Comparison of ENCODE assay signal across 8 mouse cellular contexts in genomic region chrX:139231143-139231542, GRCm38 (mm10). TPM values are rescaled to one million over a fixed set of nuclear protein-coding genes. Genes with fewer than 3 reads are reported as not detected.
DNase-seq lines count a peak whose midpoint lies in the region; ATAC-seq lines count a peak whose summit lies in the region.

No protein-coding gene starts in this region.

- H3K4me3 ChIP-seq in hindbrain, embryonic 11.5 days (ENCODE audit: low read depth, low read length): no peak overlapping the region
- no peak overlapping the region for H3K4me3 ChIP-seq in midbrain, embryonic 11.5 days (ENCODE audit: low read depth, low read length)
- H3K4me3 ChIP-seq in stomach, embryonic 16.5 days (replicated peaks; ENCODE audit: low read length): no peak overlapping the region

- DNase-seq in WW6 (ENCODE audit: low read depth, low spot score): peak; percentile 46
- DNase-seq in cerebellum, adult 9-11 months: peak; percentile 27
- DNase-seq in hindbrain, embryonic 11.5 days (ENCODE audit: low spot score): peak; percentile 57
- peak; percentile 11 to 32 for DNase-seq in layer of hippocampus, postnatal 36 days
- DNase-seq in midbrain, embryonic 11.5 days (ENCODE audit: low spot score, missing footprints): peak; percentile 84

- no peaks in the 10 kb centered on the region for H3K4me1 ChIP-seq in hindbrain, embryonic 11.5 days (replicated peaks; ENCODE audit: control insufficient read depth, insufficient read depth, low read length)
- no peaks in the 10 kb centered on the region for H3K4me1 ChIP-seq in midbrain, embryonic 11.5 days (ENCODE audit: control insufficient read depth, insufficient read depth, low read length)
- H3K4me1 ChIP-seq in stomach, embryonic 16.5 days (ENCODE audit: control insufficient read depth, insufficient read depth, low read length): no peaks in the 10 kb centered on the region

- WGBS in hindbrain, embryonic 11.5 days: 39% methylated on average over 9 of the region's 9 CpGs
- 35% methylated on average over 9 of the region's 9 CpGs for WGBS in midbrain, embryonic 11.5 days
- WGBS in stomach, embryonic 16.5 days: 38% methylated on average over 9 of the region's 9 CpGs

- H3K36me3 ChIP-seq in hindbrain, embryonic 11.5 days (ENCODE audit: control insufficient read depth, insufficient read depth, low read length): no peaks in the 10 kb centered on the region
- H3K36me3 ChIP-seq in midbrain, embryonic 11.5 days (ENCODE audit: control insufficient read depth, insufficient read depth, low read length): no peaks in the 10 kb centered on the region
- H3K36me3 ChIP-seq in stomach, embryonic 16.5 days (ENCODE audit: control insufficient read depth, insufficient read depth, low read length): no peaks in the 10 kb centered on the region

- peak; percentile 87 for ATAC-seq in frontal cortex, adult (ENCODE audit: low TSS enrichment)
- ATAC-seq in hindbrain, embryonic 11.5 days (ENCODE audit: low FRiP score): peak; percentile 89
- ATAC-seq in midbrain, embryonic 11.5 days (ENCODE audit: low FRiP score): peak; percentile 95
- ATAC-seq in stomach, embryonic 16.5 days (ENCODE audit: insufficient read depth, low FRiP score): peak; percentile 56; the same call in 1 of the 2 replicates
- ATAC-seq in monocyte, adult 5-6 weeks (replicated peaks; ENCODE audit: insufficient number of reproducible peaks, low FRiP score, low TSS enrichment, poor library complexity, severe bottlenecking): no peak

- no peak overlapping the region for H3K9ac ChIP-seq in hindbrain, embryonic 11.5 days (ENCODE audit: low read depth, low read length)
- H3K9ac ChIP-seq in midbrain, embryonic 11.5 days (ENCODE audit: low read length): no peak overlapping the region
- H3K9ac ChIP-seq in stomach, embryonic 16.5 days (ENCODE audit: low read length): no peak overlapping the region

- no peaks in the 10 kb centered on the region for H3K27me3 ChIP-seq in hindbrain, embryonic 11.5 days (ENCODE audit: control insufficient read depth, insufficient read depth, low read length)
- H3K27me3 ChIP-seq in midbrain, embryonic 11.5 days (ENCODE audit: control insufficient read depth, insufficient read depth, low read length): no peaks in the 10 kb centered on the region
- no peaks in the 10 kb centered on the region for H3K27me3 ChIP-seq in stomach, embryonic 16.5 days (ENCODE audit: control insufficient read depth, insufficient read depth, low read length)

- no peak overlapping the region for H3K27ac ChIP-seq in hindbrain, embryonic 11.5 days (ENCODE audit: low read depth, low read length)
- H3K27ac ChIP-seq in midbrain, embryonic 11.5 days (ENCODE audit: low read depth, low read length): no peak overlapping the region
- H3K27ac ChIP-seq in stomach, embryonic 16.5 days (ENCODE audit: low read length): no peak overlapping the region

- no peaks in the 10 kb centered on the region; the same call in 1 of the 2 replicates for H3K9me3 ChIP-seq in hindbrain, embryonic 11.5 days (ENCODE audit: control insufficient read depth, low read length)
- H3K9me3 ChIP-seq in midbrain, embryonic 11.5 days (ENCODE audit: control insufficient read depth, low read length): no peaks in the 10 kb centered on the region
- H3K9me3 ChIP-seq in stomach, embryonic 16.5 days (replicated peaks; ENCODE audit: control insufficient read depth, low read length): no peaks in the 10 kb centered on the region

- no peak overlapping the region for H3K4me2 ChIP-seq in hindbrain, embryonic 11.5 days (replicated peaks; ENCODE audit: low read depth, low read length)
- no peak overlapping the region for H3K4me2 ChIP-seq in midbrain, embryonic 11.5 days
- peak overlapping the region; percentile 19; the same call in 1 of the 2 replicates for H3K4me2 ChIP-seq in stomach, embryonic 16.5 days (ENCODE audit: low read depth, low read length)

RNA-seq across cellular contexts. Expression of gene Mum1l1, which starts 21.3 kb away (rescaled TPM):
- 17.1 and 18.3 TPM in 2 replicates for polyA plus RNA-seq in hindbrain, embryonic 11.5 days (2014; fragmentation: Nextera tagmentation; extraction: Ambion mirVana)
- total RNA-seq in layer of hippocampus, postnatal 36 days (2021): 1 to 10 TPM; 4.0 TPM
- polyA plus RNA-seq in midbrain, embryonic 11.5 days (2014; fragmentation: Nextera tagmentation; extraction: Ambion mirVana): 16.8 and 20.0 TPM in 2 replicates
- polyA plus RNA-seq in stomach, embryonic 16.5 days (2015; fragmentation: Nextera tagmentation; extraction: Ambion mirVana): 15.8 and 16.8 TPM in 2 replicates
- not detected in 3 replicates for total RNA-seq in monocyte, adult 5-6 weeks (2017)

RNA-seq across cellular contexts. Expression of gene 4933428M09Rik, which starts 52.1 kb away (rescaled TPM):
- polyA plus RNA-seq in hindbrain, embryonic 11.5 days (2014; fragmentation: Nextera tagmentation; extraction: Ambion mirVana): not detected in 2 replicates
- not detected for total RNA-seq in layer of hippocampus, postnatal 36 days (2021)
- polyA plus RNA-seq in midbrain, embryonic 11.5 days (2014; fragmentation: Nextera tagmentation; extraction: Ambion mirVana): not detected in 2 replicates
- polyA plus RNA-seq in stomach, embryonic 16.5 days (2015; fragmentation: Nextera tagmentation; extraction: Ambion mirVana): not detected in 2 replicates
- total RNA-seq in monocyte, adult 5-6 weeks (2017): not detected in 3 replicates

Comparison
In these comparisons a context has a peak if more than half of its experiments do, and no peak if none do; other contexts are left out.
1. DNase-seq: peak in every context shown above with its lines; median percentile 84 in midbrain, embryonic 11.5 days; 57 in hindbrain, embryonic 11.5 days; 46 in WW6; 27 in cerebellum, adult 9-11 months; 22 in layer of hippocampus, postnatal 36 days.